Mouse (Mus musculus): ENCODE measurements at regions not wholly inside any gene's neighbourhood (a gene's known extent, or its start where the extent isn't known, plus 50 kb on each side); places are given as distances from the start of the nearest gene placed in this dataset.

- TF ChIP-seq POLR2A (IDR thresholded peaks at IDR 0.05; ENCODE audit: insufficient read depth, low read depth, low read length) (no peak), CTCF (IDR thresholded peaks at IDR 0.05; ENCODE audit: insufficient read depth, low read depth, low read length) (no peak)
Observed at GRCm38 (mm10) chr17:88307082-88307481, 133.4 kb upstream of the Foxn2 start.

Measured in olfactory bulb, adult 2 months (tissue).